Mouse (Mus musculus) fat pad, adult 2 months (tissue): ENCODE measurements at regions not wholly inside any gene's neighbourhood (a gene's known extent, or its start where the extent isn't known, plus 50 kb on each side); places are given as distances from the start of the nearest gene placed in this dataset.
"Not testable (repeated sequence)": the region's sequence is repeated elsewhere in the genome, so short reads cannot be mapped to it uniquely, and the experiment has no call there.

ENCODE experiments used
- DNase-seq: peaks from one replicate; pipeline ENCODE4 v3.0.0-alpha.2; 2011; ENCODE audit warnings: low read depth, low spot score; ENCODE audit errors: extremely low read depth

DNA sequence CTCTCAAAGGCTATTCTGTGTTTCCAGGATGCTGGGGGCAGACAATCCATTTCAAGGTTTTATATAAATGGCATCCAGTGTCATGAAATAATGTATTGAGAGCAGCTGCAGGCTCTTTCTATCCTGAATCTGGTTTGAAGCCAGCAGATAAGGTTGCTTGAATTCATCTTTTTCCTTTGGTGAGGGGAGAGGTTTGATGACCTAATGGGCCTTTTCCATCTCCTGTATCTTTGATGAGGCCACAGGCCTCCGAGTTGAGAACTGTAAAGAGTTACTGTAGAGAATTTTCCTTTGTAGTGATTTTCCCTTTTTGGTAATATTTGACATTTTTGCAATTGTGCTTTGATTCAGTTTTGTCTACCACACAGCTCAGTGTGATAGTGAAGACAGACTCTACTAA lies 458.8 kb upstream of the 1700008P02Rik start:
- DNase-seq: no peak

DNA sequence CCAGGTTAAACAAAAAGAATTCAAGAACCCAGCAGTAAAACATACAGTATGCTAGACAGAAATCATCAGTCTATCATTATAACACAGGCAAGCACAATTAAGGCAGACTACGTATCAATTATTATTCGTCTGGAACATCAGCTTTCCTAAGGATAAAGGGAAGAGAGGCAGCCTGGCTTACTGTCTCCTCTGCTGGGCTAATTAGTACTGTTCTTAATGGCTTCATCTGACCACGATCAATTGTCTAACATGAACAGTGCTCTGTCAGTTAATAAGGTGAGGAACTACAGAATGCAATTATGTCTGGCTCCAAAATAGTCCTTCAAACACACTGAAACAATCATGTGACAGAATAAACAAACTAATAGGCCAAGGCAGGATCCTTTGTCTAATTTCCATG lies 456.6 kb upstream of the 1700008P02Rik start:
- DNase-seq: no peak

DNA sequence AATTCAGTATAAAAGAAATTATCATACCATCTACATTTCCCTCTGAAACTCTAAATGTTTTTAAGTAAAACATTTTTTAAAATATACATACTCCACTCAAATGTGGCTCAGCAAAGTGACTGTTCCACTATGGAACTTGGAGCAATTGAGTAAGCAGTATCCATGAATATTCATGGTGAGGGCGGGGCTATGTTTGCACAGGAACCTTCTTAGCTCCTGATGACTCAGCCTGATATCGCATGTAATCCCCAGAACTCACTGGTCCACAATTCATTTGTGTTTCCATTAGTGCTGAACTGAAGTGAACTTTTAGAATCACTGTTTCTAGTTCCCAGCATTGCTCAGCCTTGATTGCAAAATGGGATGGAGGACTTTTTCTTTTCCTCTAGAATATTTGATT lies 454.2 kb upstream of the 1700008P02Rik start:
- no peak for DNase-seq

DNA sequence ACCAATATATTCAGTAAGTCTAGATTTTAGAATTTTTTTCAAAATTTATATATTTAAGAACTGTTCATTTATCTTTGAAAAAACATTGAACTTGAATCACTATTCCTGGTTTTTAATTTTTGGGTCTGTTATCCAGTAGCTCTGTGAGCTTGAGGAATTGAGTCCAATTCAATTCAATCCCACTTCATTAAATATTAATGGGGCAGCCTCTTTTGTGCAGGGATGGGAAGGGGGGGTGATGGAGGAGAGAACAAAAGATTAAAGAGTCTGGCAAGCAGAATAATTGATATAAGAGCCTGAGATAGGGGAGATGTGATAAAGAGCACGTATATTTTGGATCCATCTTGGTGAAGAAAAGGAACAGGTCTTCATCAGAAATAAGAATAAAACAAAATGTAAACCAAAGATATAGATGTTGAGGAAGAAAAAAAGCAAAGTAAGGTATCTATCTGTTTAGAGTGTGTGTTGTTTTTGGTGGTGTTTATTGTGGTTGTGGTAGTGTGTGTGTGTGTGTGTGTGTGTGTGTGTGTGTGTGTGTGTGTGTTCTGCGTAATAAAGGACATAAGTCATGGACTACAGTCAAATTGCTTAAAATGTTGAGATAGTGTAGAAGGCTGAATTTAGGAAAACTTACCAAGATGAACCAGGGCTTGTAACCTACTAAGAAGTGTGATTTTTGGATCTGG lies 421.3 kb upstream of the 1700008P02Rik start:
- no peak for DNase-seq

DNA sequence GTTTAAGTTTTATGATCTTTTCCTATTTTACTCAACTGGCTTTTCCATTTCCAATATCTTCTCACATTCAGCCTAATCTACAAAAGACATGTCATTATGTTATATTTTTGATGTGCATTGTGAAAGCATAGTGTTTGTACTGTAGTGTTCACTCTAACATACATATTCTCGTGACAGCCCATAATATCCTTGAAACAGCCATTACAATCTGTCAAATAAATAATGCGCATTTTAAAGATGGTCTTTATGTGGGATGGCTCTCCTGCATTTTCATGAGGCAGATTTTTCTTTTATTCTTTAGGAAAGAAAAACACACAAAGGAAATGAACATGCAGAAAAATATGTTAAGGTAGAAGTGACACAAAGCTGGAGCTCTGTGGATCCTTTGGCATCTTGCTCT lies 415.6 kb upstream of the 1700008P02Rik start:
- DNase-seq: no peak

DNA sequence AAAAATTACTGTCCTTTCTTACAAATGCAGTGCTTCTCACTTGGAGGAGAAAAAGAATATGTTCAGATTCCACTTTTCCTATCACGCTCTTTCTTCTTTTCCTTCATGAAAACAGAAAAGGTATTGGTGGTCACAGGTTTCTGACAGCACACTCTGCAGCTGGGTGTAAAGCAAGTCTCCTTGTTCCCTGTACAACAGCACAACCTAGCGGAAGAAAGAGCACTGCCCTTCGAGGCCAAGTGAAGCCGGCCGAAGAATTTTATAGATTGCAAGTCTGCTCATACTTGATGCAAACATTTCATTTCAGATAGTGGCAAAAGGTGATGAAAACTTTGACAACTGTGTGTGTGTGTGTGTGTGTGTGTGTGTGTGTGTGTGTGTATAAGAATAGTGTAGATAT lies 407.6 kb upstream of the 1700008P02Rik start:
- DNase-seq: no peak

DNA sequence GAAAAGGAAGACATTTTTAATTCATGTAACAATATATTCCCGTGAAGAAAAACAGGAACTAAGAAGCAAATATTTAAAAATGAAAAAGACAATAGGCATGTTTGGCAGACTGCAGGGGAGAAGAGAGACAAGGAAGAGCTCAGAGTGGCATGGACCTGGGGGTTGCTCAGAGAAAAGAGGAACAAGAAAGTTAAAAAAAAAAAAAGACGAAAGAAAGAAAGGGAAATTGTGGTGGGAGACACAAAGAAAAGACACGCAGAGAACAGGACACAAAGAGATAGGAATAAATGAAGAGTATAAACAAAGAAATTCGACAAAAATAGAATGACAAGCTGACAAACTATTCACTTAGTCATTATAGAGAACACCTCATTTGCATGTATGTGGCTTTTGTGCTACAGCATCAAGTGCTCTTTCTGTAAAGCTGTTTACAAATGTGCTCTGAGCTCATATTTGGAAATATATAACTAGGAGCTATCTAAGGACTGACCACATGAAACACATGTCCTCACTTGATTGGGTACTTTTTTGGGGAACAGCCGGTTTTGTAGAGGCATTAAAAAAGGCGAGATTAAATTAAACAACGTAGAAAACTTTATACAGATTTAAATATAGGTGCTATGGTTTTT lies 394.2 kb upstream of the 1700008P02Rik start:
- no peak for DNase-seq

DNA sequence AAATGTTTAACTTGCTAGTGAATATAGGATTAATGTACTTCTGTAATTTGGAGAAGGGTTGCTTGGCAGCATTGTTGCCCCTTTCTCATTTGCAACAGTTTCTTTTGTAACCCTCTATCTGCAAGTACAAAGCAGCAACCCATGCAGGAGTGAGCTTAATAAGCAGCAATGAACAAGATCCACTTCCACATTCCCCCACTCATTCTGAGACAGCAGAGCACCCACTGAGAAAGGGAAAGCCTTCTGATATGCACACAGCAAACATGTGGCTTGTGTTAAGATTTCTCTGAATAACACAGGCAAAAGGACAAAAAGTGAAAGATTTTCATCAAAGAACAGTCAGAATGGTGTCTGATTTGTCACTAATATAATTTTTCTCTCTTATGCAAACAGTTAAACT lies 393.3 kb upstream of the 1700008P02Rik start:
- no peak for DNase-seq

DNA sequence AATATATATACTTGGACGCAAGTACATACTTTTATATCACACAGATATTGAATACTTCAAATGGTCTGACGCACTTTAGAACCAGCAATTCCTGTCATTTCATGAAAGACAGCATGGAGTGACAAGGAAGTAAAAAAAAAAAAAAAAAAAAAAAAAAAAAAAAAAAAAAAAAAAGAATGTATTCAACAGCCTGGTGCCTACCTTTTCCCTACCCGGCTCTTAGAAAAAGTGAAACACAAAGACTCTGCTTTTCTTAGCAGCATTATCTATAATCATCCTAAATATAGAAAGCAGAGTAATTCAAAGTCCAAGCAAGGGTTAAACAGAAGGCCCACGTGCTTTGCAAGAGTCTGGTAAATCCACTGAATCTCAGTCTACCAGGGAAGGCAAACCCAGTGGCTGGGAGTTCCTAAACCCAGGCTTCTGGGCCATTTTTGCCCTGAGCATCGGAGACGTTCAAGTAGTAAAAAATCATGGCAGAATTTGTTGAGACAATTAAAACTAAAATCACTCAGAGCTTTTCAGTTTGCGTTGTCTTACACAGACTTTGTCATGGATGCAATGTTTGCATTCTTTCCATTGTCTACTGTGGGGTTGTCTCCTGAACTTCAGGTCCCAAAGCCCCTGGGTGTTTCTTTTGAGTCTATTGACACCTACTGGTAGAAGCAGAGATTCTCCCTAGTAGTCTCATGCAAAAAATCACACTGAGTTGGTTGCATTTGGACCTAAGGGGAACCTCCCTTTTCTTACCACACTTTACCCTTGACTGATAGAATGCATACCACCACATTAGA lies 390.2 kb upstream of the 1700008P02Rik start:
- no peak for DNase-seq

DNA sequence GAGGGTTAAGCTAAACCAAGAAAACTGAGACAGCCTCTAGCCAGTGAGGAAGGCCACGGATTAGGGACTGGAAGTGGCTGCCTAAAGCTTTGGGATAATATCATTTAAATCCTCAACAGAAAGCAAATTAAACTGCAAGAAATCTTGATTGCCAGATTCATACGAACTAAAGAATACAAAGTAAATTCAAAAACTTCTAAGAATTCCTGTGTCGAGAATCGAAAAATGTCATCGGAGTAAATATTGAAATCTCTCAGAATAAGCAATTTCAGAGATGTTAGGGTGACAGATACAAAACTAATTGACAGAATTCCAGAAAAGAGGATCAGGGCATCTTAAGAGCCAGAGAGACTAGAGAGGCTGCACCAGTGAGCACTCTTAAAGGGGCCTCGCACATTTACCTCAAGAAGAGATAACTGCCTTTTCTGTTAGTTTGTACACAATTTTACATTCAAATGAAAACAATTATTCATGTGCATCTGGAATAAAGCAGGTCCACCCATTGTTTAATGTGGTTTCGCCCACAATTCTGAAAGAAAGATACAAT lies 388.5 kb upstream of the 1700008P02Rik start:
- no peak for DNase-seq

DNA sequence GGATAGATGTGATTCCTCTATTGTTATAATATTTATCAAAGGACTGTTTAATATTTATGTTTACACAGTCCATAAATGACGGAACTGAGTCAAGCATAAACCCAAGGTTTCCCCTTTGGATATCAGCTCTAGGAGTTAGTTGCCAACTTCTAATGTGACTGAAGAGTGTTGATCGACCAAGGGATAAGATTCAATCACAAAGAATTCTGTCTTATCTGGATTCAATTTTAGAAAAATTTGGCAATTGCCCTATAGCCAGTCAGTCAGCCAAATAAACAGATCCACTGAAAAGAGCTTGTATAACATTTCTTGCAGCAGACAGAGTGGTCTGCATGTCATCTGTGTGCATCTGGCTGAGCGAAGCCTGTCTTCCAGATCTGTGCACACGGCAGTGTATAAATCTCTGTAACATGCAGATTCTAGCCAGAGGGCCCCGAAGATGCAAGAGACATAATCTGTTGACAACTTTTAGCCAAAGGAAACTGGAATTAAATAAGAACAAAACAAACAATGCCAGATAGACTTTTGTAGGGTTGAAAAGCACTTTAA lies 387.6 kb upstream of the 1700008P02Rik start:
- DNase-seq: no peak

DNA sequence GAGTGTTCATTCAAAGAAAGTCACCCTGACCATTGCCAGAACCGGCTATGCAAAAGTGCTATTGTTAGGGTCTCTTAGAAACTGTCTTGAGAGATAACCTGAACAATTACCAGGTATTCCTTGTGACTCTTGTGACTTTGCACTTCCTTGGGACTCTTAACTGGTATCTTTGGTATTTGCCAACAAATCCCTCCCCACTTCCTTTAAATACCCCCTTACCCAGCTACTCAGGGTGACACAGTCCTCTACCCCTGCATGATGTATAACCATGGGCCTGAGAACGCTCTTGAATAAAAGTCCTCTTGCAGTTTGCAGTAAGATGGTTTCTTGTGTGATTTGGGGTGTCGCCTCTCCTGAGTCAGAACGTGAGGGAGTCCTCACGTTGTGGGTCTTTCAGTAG lies 371.5 kb upstream of the 1700008P02Rik start:
- DNase-seq: not testable (repeated sequence)

DNA sequence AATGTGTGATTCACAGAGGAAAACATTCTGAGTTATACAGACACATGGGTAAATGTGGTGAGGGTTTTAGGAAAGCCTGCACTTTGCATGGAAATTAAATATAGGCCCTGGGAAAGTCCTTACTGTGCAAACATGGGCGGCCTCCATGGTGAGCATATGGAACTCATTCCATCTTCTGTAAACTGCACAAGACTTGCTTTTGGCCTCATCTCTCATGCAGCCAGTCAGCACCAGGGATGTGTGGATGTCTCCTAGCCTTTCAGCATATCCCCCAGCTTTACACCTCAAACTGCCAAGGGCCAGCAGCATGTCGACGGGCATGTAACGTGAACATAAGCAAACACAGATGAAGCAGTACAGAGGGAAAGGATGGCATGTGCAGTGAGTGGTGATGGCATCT lies 364.7 kb upstream of the 1700008P02Rik start:
- no peak for DNase-seq

DNA sequence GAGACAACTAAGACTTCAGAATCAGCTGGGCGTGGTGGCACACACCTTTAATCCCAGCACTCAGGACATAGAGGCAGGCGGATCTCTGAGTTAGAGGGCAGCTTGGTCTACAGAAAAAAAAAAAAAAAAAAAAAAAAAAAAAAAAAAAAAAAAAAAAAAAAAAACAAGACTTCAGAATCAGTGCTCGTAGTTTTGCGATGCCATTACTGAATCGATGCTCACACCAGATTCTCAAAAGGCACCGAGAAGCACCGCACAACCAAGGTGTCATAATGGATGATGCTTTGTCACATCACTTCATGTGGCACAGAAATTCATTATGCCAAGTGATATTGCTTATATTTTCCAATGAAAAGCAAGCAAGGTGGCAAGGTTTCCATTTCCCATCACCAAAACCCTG lies 337.4 kb upstream of the 1700008P02Rik start:
- no peak for DNase-seq

DNA sequence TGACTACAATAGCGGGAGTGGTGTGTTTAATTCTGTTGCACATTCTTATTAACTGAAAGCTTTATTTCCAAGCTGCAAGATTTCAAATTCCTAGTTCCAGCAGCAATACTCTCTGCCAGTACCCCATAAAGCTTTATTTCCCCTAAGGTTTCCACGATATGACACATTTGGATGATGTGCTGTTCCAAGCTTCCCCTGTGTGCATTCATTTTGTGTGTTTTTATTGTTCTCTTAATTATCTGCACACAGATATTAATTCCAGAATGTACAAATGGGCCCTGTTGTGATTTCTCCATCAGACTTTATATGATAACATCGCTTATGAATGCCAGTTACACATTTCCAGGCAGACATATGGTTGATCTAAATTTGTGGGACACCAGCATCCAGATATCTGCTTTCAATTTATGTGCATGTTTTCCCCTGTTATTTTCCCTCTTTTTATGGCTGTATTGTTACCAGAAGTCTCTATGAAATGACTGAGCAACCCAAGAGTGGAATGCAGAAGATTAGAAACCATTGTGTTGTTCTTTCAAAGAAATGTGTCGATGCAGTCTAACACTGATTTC lies 312.4 kb upstream of the 1700008P02Rik start:
- no peak for DNase-seq

DNA sequence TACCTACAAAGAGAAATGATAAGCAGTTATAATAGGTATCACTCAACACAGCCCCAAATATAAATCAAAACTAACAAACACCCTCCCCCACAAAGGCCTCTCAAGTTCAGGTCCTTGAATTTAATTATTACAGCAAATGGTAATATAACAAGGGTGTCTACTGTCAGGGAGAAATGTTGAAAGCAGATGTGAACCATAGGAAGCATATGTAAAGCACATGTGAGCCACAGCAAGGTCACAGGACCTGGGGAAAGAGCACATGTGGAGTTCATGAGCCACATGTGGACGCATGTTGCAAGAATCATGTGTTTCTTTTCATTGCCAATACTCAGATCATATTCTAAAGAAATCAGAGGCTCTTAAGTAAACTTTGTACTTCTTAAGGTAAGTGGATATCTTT lies 306.5 kb upstream of the 1700008P02Rik start:
- no peak for DNase-seq

DNA sequence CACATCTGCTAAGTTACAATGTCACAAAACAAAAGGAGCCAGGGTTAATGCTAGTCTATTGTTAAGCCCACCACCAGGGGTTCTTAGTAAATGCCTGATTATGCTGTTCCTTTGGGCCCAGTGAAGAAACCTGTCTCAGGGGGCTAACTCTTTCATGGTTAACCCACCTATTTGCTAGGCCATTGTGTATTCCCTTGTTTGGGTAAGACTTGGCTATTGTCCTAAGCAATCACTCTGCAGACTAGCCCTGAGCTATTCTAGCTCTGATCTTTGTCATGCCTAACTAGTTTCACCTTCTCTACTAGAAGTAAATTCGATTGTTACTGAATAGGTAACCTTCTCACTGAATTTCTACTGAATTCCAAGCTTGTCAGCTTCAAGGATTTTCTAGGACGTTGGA lies 302.4 kb upstream of the 1700008P02Rik start:
- DNase-seq: not testable (repeated sequence)

DNA sequence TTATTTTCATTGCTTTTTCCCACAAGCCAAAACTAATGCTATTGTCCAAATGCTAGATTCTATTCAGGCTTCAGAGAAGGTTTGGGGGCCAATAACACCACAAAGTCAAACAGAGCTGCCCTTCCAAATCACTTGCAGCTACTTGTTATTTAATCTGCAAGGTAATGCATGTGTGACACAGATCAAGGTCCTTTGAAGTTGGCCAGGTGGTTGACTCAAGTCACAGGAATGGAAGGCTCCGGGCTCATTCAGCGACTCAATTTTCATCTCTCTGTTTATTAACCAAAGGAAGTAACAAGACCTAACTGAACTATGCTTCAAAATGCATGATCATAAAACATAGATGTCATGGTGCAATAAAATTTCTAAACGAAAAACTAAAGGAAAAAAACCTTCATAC lies 300.0 kb upstream of the 1700008P02Rik start:
- no peak for DNase-seq

DNA sequence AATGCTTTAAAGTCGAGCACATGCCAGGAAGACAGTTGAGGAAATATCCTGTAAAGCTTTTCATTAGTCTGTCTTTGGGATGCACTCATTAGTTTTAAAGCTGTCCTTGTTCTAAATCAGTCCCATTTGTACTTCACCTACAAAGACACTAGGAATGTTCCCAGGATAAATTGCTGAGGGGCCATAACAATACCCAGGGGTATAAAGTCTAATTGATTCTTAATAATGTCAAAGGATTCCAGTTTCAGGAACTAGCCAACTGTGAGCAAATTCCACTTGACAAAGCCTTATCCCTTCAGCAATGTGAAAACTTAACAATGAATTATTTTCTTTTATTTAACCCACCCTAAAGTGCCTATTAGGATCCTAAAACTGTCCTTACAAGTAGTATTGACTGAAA lies 267.7 kb upstream of the 1700008P02Rik start:
- DNase-seq: no peak

DNA sequence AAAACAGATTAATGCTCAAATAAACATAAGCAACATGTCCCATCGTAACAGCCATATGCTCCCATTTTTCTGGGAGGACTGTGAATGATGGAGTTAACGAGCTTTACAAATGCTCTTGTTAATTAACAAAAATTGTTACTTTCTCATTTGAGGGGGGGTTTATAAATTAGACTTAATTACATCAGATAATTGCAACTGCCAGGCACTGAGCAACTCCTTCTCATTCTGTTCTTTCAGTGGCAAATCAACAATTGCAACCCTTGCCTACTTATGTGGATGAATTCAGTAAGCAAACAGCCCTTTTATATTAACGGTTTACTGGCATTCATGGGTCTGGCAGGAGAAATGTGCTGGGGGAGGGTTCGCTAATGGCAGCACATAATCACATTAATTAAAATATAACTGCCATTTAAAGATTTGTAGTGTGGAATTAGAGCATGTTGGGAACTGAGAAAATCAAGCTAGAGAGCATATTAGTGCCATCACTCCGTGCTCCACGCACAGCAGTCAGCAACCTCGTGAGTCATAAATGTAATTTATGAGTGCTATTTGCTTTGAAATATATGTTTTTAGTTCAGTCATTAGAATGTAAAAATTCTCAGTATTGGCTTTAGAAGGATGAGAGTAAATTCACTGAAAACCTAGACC lies 266.9 kb upstream of the 1700008P02Rik start:
- no peak for DNase-seq
